Mouse (Mus musculus): ENCODE results near the gene Rrp7a.

- TF ChIP-seq CTCF (IDR thresholded peaks at IDR 0.05; ENCODE audit: control insufficient read depth, insufficient read depth, insufficient read length), result no peak
- no peak for TF ChIP-seq MYOD1 (IDR thresholded peaks at IDR 0.05; ENCODE audit: control insufficient read depth, insufficient read length, low read depth)
- TF ChIP-seq CEBPB (IDR thresholded peaks at IDR 0.05; ENCODE audit: low read depth), result no peak
- TF ChIP-seq MAX (IDR thresholded peaks at IDR 0.05), result no peak
- no peak for TF ChIP-seq MYOG (IDR thresholded peaks at IDR 0.05; ENCODE audit: control insufficient read depth, extremely low read depth, insufficient read length)
- no peak for TF ChIP-seq USF1 (IDR thresholded peaks at IDR 0.05; ENCODE audit: low read depth)
- TF ChIP-seq FOSL1 (IDR thresholded peaks at IDR 0.05; ENCODE audit: insufficient read depth, low read length, poor library complexity, severe bottlenecking), result no peak
Measured at GRCm38 (mm10) chr15:83103111-83103510, 19.5 kb downstream of the Rrp7a start.
